Mouse (Mus musculus) midbrain, embryonic 12.5 days (tissue): Measurements from ENCODE around the gene Tspyl2. TPM values are rescaled to one million over a fixed set of nuclear protein-coding genes. Genes with fewer than 3 reads are reported as not detected.

Experiments
- polyA plus RNA-seq: library from polyadenylated mRNA; unstranded; fragments of >200 nt; fragmentation: Nextera tagmentation; extraction: Ambion mirVana; gene quantifications from 2 replicates; pipeline ENCODE4 v1.2.1, GENCODE M21; 2016

Tspyl2 gene
- polyA plus RNA-seq, 1 experiment from 2014 or later = 48.8 TPM

Other genes with a start within 250 kb of the Tspyl2 start
- 1.0 and 2.4 TPM in 2 replicates for gene Iqsec2, start 198.2 kb downstream of the Tspyl2 start, polyA plus RNA-seq
- gene Kdm5c, start 109.4 kb downstream of the Tspyl2 start, polyA plus RNA-seq = 62.6 and 64.4 TPM in 2 replicates
- 20.0 and 20.7 TPM in 2 replicates for gene Kantr, start 14.9 kb downstream of the Tspyl2 start, polyA plus RNA-seq
- 8.6 and 9.5 TPM in 2 replicates for gene Gpr173, start 26.3 kb upstream of the Tspyl2 start, polyA plus RNA-seq
- not detected in 2 replicates for gene Cldn34a, start 220.9 kb upstream of the Tspyl2 start, polyA plus RNA-seq